Comparison of ENCODE assay signal across 23 mouse cellular contexts in the genomic region with DNA sequence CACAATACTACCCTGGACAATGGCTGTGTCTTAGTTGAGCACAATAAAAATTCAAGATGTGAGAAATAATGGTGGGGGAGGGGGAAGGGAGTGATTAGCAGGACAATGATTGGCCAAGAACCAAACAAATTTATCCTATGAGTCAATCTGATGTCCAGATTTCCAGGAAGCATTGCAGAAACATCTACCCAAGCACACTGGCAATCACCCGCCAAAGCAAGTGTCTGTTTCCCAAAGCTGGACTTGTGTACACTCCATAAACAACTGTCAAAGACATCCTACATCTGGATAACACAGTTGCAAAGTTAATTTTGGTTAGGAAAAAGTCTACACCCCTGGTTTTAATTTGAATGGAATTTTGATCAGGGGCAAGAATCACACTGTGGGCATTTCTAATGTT.
DNase-seq lines count a peak whose midpoint lies in the region; ATAC-seq and TF ChIP-seq lines count a peak whose summit lies in the region.
"Had no signal": no experiment of that assay in that cellular context is flagged by ENCODE, and none has a peak within 500 bp of the region (broad histone marks: within the 10 kb centered on the region; RNA-seq: fewer than 3 reads in every experiment).

No protein-coding gene starts in this region.

- H3K4me1 ChIP-seq in lung, adult 2 months (ENCODE audit: control insufficient read depth, insufficient read depth, low read length): no peaks in the 10 kb centered on the region; the same call in none of the 2 replicates
- 0 out of 2 replicates have a peak, but pooled peaks cover 3% of the 10 kb centered on the region for H3K4me1 ChIP-seq in lung, embryonic 14.5 days (ENCODE audit: insufficient read depth)
- H3K4me1 ChIP-seq: forebrain, embryonic 13.5 days; heart, embryonic 10.5 days; hindbrain, embryonic 15.5 days; liver, embryonic 15.5 days; midbrain, embryonic 15.5 days had no signal

- ATAC-seq in lung, embryonic 14.5 days (ENCODE audit: insufficient read depth): no peak
- ATAC-seq: forebrain, embryonic 13.5 days; inflammation-experienced regulatory T-cells, adult 6 months; midbrain, embryonic 15.5 days had no signal

- 38% methylated on average over 1 of the region's 1 CpGs for WGBS in lung, adult 2 months
- WGBS in lung, embryonic 14.5 days: 67% methylated on average over 1 of the region's 1 CpGs

- no peak overlapping the region for H3K4me3 ChIP-seq in lung, adult 2 months (replicated peaks; ENCODE audit: extremely low read depth, low read depth, low read length)
- no peak overlapping the region for H3K4me3 ChIP-seq in lung, embryonic 14.5 days (ENCODE audit: low read depth, low read length)
- H3K4me3 ChIP-seq: forebrain, embryonic 13.5 days; heart, embryonic 10.5 days; hindbrain, embryonic 15.5 days; left cerebral cortex, adult 2 months; limb, embryonic 12.5 days; liver, embryonic 15.5 days; midbrain, embryonic 15.5 days had no signal

- no peaks in the 10 kb centered on the region for H3K27me3 ChIP-seq in lung, embryonic 14.5 days (ENCODE audit: insufficient read depth, low read length)
- H3K27me3 ChIP-seq: forebrain, embryonic 13.5 days; hindbrain, embryonic 15.5 days; limb, embryonic 12.5 days; liver, embryonic 15.5 days; midbrain, embryonic 15.5 days had no signal

- no peak overlapping the region for H3K9ac ChIP-seq in lung, embryonic 14.5 days
- H3K9ac ChIP-seq: forebrain, embryonic 13.5 days; hindbrain, embryonic 15.5 days; limb, embryonic 12.5 days; liver, embryonic 15.5 days; midbrain, embryonic 15.5 days had no signal

- no peaks in the 10 kb centered on the region for H3K36me3 ChIP-seq in lung, embryonic 14.5 days (ENCODE audit: insufficient read depth)
- H3K36me3 ChIP-seq: heart, embryonic 10.5 days; hindbrain, embryonic 15.5 days; limb, embryonic 12.5 days; liver, embryonic 15.5 days; midbrain, embryonic 15.5 days had no signal

- no peak for TF ChIP-seq CTCF in lung, adult 2 months (IDR thresholded peaks at IDR 0.05; ENCODE audit: insufficient read depth, low read length)
- no peak for TF ChIP-seq CTCF in lung, embryonic 14.5 days (IDR thresholded peaks at IDR 0.05; ENCODE audit: low read depth)

- no peak for TF ChIP-seq POLR2A in lung, adult 2 months (IDR thresholded peaks at IDR 0.05; ENCODE audit: borderline replicate concordance, extremely low read depth, low read depth, low read length)

- H3K9me3 ChIP-seq in lung, embryonic 14.5 days (ENCODE audit: low read depth, low read length): no peaks in the 10 kb centered on the region
- H3K9me3 ChIP-seq: forebrain, embryonic 13.5 days; heart, embryonic 10.5 days; hindbrain, embryonic 15.5 days; limb, embryonic 12.5 days; liver, embryonic 15.5 days; midbrain, embryonic 15.5 days had no signal

- peak; percentile 4 to 32 for DNase-seq in lung, adult 18-20 months
- DNase-seq in lung, adult 2 months: no peak
- DNase-seq in lung, embryonic 14.5 days: peak; percentile 52
- DNase-seq in lung, postnatal 25 days (ENCODE audit: low spot score): peak; percentile 22
- DNase-seq in frontal cortex, postnatal 14 days (ENCODE audit: low spot score in 2 of 2): no peak
- no peak for DNase-seq in layer of hippocampus, postnatal 36 days
- no peak for DNase-seq in gastrocnemius, adult 8-10 months (ENCODE audit: low spot score in 2 of 2)
- DNase-seq: adrenal gland, adult 8-10 months; cerebellum, adult 11 months; cerebellum, adult 9-10 months; cerebellum, postnatal 36 days; kidney, adult 11 months; kidney, postnatal 14 days; layer of hippocampus, adult 9-11 months; thymus, postnatal 4 days had no signal

- no peak overlapping the region for H3K4me2 ChIP-seq in lung, embryonic 14.5 days
- H3K4me2 ChIP-seq: forebrain, embryonic 13.5 days; hindbrain, embryonic 15.5 days; limb, embryonic 12.5 days; liver, embryonic 15.5 days; midbrain, embryonic 15.5 days had no signal

- no peak overlapping the region for H3K27ac ChIP-seq in lung, embryonic 14.5 days (ENCODE audit: low read depth)
- H3K27ac ChIP-seq: forebrain, embryonic 13.5 days; heart, embryonic 10.5 days; hindbrain, embryonic 15.5 days; left cerebral cortex, adult 2 months; limb, embryonic 12.5 days; liver, embryonic 15.5 days; midbrain, embryonic 15.5 days had no signal

Comparison
In these comparisons a context has a peak if more than half of its experiments do, and no peak if none do; other contexts are left out.
1. DNase-seq: peak in lung, adult 18-20 months (2 of 2), lung, embryonic 14.5 days (single experiment) and lung, postnatal 25 days (single experiment); none in lung, adult 2 months (single experiment), frontal cortex, postnatal 14 days (0 of 2), layer of hippocampus, postnatal 36 days (0 of 2) and gastrocnemius, adult 8-10 months (0 of 2).